Mouse (Mus musculus) CH12F3 (cell line): Measurements from ENCODE around the gene Cd82.

Experiments
- in situ Hi-C: fragments of 300-500 bp; cut with MboI; formaldehyde crosslinking; loops from 2 replicates; pipeline ENCODE4 v1.14.3; 2020; ENCODE audit warnings: low sequenced_read_pairs

Gene Cd82

DNA sequence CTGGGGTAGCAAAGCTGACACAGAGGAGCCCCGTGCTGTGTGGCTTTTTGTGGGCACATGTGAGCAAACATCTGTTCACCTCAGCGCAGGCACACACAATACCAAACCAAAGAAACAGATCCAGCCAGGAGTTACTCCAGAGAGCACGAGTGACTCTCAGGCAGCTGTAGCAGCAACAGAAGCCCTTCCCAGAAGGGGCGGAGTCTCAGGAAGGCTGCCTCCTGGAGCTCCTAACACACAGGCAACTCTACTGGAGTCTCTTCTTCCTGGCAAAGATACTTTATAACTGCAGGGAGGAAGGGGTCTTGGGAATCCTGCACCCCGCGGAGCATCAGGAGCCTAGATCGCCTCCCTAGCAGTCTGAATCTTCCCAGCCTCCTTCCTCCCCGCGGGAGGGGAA, 7.2 kb upstream of the Cd82 start:
- in situ Hi-C loops = loop anchor here (10.0 kb wide), 1 partner anchor 335 kb away; no protein-coding TSS in a partner anchor

DNA sequence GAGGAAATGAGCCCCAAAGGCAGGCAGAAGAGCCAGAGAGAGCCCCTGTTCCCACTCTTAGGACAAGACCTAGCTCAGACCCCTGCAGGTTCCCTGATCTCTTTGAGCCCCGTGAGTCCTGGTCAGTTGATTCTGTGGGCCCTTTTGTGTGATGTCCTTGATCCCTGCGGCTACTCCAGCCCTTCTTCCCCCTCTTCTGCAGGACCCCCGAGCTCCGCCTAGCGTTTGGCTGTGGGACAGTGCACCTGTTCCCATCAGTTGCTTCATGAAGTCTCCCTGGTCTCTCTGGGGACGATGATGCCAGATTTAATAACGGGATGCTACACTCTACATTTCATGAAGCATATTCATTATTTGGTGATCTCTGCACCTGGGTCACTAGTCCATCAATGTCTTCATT, 6.2 kb upstream of the Cd82 start:
- in situ Hi-C loops = loop anchor here (5.0 kb wide), 1 partner anchor 42 kb away; no protein-coding TSS in a partner anchor

DNA sequence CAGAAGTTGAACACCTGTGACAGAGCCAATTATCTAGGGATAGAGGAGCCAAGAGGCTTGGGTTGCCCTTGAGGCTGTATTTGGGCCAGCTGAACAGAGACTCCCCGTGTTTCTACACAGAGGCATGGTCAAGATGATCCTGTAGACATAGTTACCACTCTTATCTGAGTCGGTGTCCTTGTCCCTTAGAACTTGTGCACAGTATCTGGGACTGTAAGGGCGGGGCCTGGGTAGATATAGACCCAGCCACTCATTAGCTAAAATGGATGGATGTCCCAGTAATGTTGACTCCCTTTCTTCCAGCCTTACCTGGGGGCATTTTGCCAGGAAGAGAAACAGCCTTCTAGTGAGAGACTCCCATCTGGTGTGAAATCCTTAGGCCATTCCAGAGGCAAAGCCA, 3.4 kb upstream of the Cd82 start:
- in situ Hi-C loops = loop anchor here (5.0 kb wide), 1 partner anchor 39 kb away; no protein-coding TSS in a partner anchor

DNA sequence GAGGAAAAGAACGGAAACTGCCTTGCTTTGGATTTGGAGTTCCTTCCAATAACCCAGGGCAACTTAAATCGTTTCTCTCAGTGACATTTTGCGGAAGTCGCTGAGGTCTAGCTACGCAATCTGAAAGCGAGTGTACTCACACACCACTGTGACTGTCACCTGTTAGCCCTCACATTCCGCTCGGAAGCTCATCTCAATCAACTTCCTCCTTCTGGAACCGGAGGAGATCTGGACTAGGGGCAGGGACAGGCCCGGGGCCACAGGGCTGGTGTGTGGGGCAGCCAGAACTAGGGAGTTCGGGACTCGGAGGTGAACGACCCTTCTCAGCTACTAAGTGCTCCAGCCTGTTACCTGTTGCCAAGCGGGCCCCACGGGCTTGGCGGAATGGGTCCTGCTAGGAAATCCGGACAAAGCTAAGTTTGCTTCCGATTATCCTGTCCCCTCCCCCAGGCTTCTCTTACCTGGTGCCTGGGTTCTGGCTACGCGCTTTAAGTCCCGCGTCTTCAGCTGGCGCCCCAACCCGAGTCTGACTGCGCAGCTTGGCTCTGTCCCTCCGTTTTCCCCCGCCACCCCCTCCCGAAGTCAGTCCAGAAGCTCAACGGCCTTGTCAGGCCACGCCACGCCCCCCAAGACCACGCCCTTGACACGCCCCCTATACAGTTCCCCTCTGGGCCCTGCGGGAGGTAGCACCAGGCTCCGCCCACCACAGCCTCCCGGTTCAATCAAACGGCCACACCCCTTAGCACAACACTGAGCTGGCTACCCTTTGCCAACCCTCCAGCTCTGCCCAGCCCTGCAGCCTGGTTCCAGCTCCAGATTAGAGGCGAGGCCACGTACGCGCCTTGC, 848 bp downstream of the Cd82 start:
- in situ Hi-C loops = no loop called here

DNA sequence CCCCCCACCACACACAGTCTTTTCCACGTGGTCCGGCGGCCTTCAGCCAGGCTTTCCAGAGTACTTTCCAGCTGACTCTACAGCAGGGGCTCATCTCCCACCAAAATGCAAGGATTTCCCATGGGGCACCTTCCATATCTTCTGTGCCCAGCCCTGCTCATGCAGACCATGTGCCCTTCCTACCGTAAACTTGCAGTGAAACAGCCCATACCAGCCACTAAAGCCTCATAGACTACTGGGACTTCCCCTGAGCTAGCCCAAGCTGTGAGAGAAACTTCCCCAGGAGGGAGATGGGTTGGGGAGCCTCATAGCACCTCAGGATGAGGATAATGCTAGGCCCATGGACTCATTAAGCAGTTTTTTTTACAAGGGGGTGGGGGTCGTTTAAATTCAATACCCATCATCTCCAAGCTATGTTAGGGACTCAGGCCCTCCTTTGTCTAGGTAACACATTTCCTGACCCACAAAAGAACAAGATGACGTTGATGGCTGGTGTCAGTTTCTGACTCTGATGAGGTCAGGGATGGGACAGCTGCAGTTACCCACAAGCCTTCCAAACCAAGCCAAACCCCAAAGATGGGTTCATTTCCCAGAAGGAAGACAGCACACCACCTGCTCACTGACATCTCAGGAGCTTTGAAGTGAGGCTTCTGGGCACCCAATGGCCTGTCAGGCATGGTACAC, 2.0 kb downstream of the Cd82 start:
- in situ Hi-C loops = no loop called here

DNA sequence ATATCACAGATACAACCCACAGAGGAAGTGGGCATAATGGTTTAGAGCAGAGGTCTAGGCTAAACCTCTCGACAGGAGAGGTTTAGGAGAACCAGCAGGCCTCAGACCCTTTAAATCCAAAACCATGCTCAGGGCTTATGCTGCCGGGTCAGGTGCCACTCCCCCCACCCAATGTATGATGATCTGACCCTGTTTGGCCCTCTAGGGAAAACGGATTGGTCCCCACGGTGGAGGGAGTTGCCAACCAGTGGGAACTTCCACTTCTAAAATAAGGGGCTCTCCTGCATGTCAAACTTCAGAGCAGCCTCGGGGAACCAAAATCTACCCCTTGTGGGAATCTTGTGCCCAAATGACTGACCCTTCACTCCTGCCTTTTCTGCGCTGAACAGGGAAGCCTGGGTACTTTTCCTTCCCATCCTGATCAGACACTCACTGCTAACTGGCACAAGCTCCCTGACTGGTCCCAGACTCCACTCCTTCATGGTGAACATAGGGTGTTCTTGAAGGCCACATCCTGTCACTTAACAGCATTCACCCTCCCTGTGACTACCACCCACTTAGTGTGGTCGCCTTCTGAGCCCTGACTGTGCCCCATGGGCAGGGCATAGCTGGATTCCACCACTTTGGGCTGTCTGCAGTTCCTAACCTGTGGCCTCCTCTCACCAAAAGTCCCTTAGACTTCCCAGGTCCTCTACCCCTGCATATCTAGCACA, 3.6 kb downstream of the Cd82 start:
- in situ Hi-C loops = no loop called here

DNA sequence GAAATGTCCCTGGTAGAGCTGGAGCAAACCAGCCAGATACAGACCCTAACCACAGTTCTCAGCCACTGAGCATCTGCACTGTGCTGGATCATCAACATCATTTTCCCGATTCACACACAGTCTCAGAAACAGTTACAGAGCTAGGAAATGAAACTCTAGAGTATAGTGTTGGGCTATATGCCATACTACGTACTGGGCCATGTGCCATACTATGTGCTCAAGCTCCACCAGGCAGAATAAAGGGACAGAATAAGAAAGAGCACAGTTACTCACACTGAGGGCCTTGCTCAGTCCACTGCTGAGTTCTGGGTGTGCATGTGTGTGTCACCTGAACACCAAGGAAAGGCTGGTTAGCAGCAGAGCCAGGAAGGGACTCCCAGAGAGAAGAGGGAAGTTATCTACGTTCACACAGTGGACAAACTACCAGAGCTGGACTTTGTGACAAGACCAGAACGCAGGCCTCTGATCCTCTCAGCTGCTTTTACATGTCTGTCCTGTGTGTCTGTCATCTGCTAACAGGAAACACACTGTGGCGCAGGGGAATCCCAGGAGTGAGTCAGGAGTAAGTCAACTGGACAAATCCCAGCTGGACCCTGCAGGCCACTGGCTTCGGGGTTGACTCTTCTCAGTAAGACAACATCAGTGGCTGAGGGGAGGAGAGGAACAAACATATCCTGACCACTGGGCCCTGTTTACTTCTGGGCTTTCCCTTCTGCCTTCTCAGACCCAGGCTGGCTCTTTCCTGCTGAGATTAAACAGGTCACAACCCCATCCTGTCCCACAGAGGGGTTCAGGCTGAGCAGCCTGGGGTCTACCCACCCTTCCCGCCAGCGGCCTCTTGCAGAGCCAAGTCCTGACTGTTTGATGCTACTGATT, 4.4 kb downstream of the Cd82 start:
- in situ Hi-C loops = no loop called here

DNA sequence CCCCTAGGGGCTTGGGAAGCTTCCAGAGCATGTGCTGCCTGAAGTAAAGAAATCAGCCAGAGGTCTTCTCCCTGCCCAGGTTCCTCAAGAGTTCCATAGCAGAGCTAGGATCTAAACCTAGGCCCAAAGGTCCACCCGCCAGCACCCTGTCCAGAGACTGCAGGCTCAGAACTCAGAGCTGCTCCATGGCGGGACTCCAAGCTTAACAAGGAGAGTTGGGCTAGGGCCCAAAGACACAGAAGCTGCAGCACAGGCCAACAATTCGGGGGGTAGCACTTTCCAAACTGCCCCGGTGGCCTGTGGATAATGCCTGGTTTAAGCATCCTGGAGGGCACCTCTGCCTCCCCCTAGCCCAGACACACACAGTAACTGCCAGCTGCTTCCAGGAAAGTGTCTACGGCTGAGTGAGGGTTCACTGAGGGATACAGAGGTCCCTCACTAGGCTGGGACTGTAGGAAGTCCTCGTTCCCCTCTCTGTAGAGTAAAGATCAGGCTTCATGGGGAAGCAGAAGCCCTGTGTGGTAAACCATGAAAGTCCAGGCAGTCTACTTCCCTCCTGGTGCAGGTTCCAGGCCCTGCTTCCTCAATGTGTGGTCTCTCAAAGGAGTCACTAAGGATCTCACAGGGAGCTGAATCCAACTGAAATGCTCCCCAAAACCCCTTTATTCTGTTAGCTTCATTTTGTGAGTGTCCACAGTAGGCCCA, 5.4 kb downstream of the Cd82 start:
- in situ Hi-C loops = no loop called here

DNA sequence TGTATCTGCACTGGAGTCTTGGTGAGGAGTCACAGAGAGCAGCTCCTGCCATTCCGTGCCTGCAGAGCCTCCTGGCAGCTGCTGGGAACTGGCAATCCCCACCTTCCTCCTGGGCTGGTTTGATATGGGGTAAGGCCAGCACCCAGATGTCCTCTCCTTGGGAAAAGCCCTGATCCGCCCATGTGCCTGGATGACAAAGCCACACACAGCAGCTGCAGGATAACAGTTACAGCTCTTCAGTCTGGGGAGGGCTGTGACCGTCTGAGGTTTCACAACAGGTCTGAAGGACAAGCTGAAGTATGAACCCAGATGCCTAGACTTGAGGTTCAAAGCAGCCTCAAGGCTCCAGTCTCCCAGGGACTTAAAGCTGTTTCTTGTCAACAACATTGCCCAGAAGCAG, 6.8 kb downstream of the Cd82 start:
- in situ Hi-C loops = no loop called here

DNA sequence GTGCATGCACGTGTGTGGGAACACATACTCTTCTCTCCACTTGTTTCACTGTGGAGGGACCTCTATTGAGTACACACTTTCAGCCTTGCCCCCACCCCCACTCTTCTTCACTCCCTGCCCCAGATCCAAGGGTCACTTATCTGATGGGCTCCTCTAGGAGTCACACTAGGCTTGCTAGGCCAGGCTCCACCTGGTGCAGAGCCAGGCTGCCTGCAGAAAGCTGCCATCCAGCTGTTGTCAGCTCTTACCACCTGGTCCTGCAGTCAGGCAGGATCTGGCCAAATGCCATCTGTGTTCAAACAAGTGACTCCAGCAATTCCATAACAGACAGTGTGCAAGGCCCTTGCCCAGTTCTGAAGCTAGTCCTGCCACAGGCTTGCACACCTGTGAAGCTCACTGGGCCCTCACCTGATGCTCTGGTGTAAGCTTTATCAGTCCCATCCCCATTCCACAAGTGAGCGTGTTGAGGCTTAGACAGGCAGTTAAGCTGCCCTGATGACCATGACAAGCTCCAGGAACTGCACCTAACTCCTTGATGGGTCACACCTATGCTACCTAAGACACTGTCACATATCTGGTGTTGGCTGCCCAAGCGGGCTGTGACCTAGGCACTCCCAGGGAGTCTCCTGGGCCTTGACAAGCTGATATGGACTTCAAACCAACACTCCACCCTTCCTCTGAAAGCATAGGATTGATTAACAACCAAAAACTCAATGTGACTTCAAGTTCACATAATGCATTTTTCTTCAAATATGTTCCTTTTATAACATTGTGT, 7.9 kb downstream of the Cd82 start:
- in situ Hi-C loops = no loop called here

DNA sequence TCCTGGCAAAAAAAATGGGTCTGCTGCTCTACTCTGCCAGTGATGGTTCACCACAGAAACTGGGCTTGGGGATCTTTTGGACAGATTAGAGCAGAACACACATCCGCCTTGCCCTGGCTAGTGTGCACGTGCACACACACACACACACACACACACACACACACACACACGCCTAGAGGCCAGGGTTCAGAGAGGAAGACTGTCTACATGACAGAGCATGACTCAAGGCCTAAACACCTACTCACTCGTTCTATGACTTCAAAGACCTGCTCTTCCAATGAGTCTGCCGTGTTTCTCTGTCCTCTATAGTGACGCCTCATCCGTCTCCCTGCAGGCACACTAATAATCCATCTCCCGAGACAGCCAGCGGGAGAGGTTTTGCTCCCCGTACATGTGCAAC, 8.6 kb downstream of the Cd82 start:
- in situ Hi-C loops = no loop called here

DNA sequence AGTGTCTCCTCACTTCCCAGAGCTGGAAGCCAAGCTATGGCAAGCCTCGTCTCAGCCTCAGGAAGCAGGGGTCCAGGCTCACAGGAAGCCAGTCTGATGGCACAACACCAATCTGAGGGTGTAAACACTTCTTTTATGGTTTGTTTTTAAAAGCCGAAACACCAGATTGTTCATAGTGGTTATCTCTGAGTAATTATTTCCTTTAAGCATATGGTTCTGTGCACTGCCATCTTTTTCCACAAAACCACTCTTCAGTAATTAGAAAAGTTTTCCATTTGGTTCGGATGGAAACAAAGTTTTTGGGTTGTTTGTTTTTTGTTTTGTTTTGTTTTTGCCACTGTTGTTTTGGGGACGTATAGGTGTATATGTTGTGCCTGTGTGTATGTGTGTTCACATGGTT, 9.9 kb downstream of the Cd82 start:
- in situ Hi-C loops = no loop called here

DNA sequence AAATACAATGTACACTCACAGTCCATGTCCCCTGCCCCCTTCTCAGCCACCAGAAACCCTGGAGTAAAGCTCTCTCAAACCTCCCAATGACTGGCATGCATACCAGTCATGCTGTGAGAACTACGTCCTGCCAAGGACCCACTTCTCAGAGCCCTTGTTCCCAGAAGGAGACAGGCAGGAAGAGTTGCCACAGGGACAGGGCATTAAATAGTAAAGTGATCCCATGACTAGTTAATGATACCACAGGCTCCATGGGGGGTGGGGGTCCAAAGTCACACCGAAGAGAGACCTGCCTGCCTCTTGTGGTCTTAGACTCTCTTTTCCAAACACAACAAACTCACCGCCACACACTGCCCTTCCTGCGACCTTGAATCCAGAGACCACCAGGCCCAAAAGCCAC, 10.4 kb downstream of the Cd82 start:
- in situ Hi-C loops = no loop called here

DNA sequence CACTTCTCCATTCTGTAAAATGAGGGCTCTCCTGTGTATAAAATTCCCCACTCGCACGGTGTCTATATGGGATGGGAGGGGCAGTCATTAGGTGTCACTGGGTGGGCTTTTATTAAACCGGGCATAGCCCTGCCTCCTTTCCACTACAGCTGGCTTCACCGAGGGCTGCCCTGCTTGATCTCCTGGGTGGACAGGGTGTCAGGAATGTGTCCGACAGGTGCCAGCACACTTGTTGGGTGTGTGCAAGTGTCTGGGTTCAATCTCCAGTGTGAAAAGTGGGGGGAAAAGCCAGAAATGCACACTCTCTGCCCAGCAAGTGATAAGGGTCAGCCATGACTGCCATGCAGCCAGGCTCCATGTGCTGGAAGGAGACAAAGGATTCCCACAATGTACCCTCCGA, 10.9 kb downstream of the Cd82 start:
- in situ Hi-C loops = no loop called here

DNA sequence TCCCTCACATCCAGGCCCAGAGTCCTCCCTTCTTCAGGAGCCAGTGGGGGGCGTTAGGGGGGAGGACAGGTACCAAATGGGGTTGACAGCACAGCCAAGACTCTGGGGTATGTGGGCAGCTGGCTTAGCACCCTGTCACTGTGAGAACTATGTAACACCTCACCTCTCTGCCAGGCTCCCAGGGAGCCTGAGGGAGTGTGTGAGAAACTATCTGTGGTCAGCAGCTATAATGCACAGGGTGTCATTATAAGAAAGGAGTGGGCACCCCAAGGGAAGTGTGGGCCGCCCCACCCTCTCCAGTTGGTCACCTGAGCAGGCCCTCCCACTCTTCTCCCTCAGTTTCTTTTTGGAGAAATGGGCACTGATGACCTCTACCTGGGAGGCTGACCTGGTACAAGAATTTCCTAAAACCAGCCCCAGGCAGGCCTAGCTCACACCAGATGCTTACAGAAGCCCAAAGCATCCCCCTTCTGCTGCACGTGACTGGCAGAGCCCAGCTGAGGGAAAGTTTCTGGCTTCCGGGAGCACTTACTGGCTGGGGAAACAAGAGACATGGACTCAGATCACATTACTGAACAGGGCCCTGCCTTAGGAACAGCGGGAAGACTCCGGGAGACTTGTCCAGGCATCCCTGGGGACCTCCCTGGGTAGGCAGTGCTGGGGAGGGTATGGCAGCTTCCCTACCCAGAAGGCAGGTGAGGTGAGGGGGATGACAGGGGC, 11.6 kb downstream of the Cd82 start:
- in situ Hi-C loops = no loop called here

DNA sequence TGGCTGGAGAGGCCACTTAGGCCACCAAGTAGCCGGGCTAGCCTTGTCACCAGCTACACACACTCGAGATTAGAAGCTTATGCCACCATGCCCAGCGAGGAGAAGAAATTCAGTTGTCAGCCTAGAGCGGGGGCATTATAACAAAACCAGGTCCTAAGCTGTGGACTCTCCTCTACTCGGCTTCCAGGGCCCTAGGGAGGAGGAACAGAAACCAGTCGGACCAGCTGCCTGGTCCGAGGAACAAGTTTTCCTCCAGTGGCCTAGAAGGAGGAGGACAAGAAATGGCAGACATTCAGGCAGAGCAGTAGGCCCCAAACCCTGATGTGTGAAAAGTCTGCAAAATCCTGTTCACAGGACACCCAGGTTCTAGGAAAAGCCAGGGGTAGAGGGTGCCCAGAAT, 12.2 kb downstream of the Cd82 start:
- in situ Hi-C loops = no loop called here

DNA sequence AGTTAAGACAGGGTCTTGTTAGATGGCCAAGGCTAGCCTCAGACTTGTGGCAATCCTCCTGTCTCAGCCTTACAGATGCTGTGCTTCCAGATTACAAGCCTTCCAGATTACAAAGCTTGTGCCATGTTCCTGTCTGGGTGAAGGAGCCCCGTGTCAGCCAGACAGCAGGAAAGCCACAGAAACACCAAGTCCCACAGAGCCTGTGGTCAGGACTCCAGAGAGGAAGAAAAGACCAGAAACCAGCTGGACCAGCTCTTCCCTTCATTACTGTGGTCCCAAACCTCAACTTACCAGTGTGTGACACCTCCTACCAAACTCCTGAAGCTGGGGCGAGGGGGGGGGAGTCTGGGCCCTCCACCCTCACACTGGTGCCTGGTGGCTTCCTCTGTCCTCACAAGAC, 13.3 kb downstream of the Cd82 start:
- in situ Hi-C loops = no loop called here

DNA sequence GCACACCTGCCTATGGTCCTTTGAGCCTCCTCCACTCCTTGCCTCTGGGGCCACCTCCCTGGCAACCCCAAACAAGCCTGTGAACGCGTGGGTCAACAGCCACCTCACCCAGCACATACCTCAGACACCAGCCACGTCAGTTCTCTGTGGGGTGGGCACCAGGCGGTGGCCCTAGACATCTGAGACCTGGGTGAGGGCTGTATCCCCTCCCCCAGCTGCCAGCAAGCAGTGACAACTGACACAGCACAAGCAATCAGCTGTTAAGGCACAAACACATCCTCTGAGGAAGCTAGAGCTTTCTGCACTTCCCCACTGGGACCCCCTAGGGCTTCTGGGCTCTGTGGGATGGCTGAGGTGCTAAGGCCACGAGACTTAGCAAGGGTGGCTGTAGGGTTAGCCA, 14.2 kb downstream of the Cd82 start:
- in situ Hi-C loops = no loop called here
